Mouse (Mus musculus) CD4-positive naive resting alpha-beta T cell, adult 76 days (primary cell): Measurements from ENCODE around the gene Sbsn. TPM values are rescaled to one million over a fixed set of nuclear protein-coding genes. Genes with fewer than 3 reads are reported as not detected.

ENCODE experiments used
- total RNA-seq: library from RNA; stranded (reverse); gene quantifications from one replicate; pipeline ENCODE4 v1.2.4, GENCODE M21; 2023

The Sbsn gene
- total RNA-seq: 6.8 TPM

DNA sequence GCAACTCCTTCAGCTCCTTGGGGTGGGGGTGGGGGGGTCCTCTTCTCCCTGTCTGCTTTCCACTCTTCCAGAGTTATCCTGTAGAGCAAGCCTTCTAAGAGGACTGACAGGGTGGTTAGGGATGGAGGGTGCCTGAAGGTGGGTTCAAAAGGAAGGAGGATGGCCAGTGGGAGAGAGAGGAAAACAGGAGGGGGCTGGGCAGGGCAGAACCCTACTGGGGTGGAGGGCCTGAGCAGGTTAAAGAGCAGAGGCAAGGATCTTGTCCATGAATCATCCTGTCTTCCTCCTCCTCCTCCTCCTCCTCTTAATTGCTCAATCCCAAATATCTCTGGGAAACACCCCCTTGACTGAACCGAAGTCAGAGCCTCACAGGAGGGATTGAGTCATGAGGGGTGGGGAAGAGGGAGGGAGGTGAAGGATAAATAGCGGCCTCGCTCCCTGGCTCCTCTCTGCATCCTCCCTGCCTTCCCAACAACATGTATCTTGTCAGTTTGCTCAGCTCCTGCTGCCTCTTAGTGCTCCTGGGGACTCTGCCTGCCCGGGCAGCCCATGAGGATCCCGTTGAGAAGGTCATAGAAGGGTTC lies at the start of gene Sbsn:
Gene Sbsn, plus strand, starts transcription at position 386 of the 584 bp plus-strand sequence.

GRCm38 (mm10) chr7:30711942-30712341 lies 39.3 kb upstream of the Sbsn start, which contains the start of gene Atp4a:
Gene Atp4a, plus strand, starts transcription at chr7:30712209.

DNA sequence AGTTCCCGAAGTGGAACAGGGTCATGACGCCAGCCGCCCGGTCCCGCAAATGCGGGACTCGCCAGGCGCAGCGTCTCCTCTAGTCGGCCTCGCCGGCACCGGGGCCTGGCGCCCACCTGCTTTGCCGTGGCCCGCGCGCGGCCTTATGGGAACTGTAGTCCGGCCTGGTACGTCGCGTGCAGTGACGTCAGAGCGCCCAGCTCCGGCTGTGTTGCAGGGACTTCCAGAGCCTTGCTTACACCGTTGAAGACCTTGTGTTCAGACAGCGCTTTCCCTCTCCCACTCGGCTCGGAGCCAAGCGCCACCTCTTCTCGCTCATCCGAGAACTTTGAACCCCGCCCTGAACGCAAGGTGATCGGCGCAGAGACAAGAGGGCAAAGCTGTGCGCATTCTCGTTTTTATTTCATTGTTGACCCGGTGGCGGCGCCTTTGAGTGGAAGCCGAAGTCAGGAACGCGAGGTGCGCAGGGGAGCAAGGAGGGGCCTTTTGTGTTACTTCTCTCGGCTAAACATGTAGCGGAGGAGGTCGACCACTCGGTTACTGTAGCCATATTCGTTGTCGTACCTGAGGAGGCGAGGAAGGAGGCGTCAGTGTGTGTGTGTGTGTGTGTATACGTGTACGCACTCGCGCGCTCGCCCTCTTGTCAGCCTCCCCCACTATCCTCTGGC lies 21.7 kb upstream of the Sbsn start, which contains the start of gene Tmem147:
Gene Tmem147, minus strand, starts transcription at position 145 of the 668 bp plus-strand sequence.

GRCm38 (mm10) chr7:30743617-30744016 lies 7.7 kb upstream of the Sbsn start, which contains the start of gene Gapdhs:
Gene Gapdhs, minus strand, starts transcription at chr7:30743681.

DNA sequence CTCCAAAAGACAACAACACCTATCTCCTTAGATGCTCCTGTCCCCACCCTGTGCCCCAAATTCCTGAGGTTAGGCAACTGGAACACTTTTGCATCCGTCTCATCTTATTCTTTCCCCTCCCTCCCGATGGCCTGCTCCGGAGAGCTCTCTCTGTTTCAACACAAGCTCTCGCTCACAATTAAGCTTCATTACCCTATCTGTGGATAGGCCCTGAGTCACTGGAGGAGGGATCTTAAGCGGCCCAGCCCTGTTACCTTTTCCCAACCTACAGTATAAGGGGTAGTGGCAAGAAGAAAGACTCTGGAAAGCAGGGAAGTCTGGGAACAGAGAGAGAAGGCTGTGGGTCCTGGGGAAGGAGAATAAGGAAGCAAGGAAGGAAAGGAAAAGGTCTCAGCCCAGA lies 12.2 kb downstream of the Sbsn start, which contains the start of gene Dmkn:
Gene Dmkn, plus strand, starts transcription at position 301 of the 400 bp plus-strand sequence.

DNA sequence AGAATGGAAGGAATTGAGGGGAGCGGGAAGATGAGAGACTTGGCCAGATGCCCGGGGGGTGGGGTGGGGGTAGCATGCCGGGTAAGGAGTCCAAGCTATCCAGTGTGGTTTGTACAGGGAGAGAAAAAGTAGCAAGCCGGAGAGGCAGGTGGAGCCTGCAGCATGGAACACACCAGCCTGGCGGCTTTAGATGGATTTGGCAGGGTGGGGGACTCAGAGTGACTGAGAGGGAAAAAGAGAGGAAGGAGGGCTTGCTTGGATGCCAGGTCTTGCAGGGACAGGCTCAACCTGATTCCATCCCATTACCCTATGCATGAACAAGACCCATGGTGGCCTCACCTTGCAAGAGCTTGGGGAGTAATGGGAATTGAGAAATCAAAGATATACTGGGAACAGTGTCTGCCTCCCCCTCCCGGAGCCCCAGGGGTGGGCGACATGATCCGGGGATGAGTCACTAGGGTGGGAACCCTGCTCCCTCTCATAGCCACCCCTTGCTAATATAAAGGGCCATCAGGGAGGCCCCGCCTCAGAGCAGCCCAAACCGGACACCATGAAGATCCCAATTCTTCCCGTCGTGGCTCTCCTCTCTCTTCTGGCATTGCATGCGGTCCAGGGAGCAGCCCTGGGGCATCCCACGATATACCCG lies 36.2 kb downstream of the Sbsn start, which contains the start of gene Krtdap:
Gene Krtdap, plus strand, starts transcription at position 520 of the 646 bp plus-strand sequence.

Other genes with a start within 250 kb of the Sbsn start
- 5.4 TPM for gene Arhgap33, start 216.4 kb upstream of the Sbsn start, total RNA-seq
- gene Hspb6, start 199.3 kb upstream of the Sbsn start, total RNA-seq: 1.5 TPM
- gene Proser3, start 199.2 kb upstream of the Sbsn start, total RNA-seq: 8.9 TPM
- gene Lin37, start 191.6 kb upstream of the Sbsn start, total RNA-seq: 34.1 TPM
- gene U2af1l4, start 188.2 kb upstream of the Sbsn start, total RNA-seq: 62.4 TPM
- 24.2 TPM for gene Gm49396, start 188.1 kb upstream of the Sbsn start, total RNA-seq
- 122 TPM for gene Psenen, start 187.8 kb upstream of the Sbsn start, total RNA-seq
- 36.2 TPM for gene Igflr1, start 186.0 kb upstream of the Sbsn start, total RNA-seq
- gene Kmt2b, start 162.7 kb upstream of the Sbsn start, total RNA-seq: 101 TPM
- not detected for gene Zbtb32, start 152.6 kb upstream of the Sbsn start, total RNA-seq
- not detected for gene Upk1a, start 138.6 kb upstream of the Sbsn start, total RNA-seq
- 159 TPM for gene Cox6b1, start 125.3 kb upstream of the Sbsn start, total RNA-seq
- not detected for gene Etv2, start 115.6 kb upstream of the Sbsn start, total RNA-seq
- 95.6 TPM for gene Rbm42, start 101.2 kb upstream of the Sbsn start, total RNA-seq
- 33.8 TPM for gene Haus5, start 86.5 kb upstream of the Sbsn start, total RNA-seq
- gene Pmis2, start 79.9 kb upstream of the Sbsn start, total RNA-seq: not detected
- gene 2200002J24Rik, start 52.5 kb upstream of the Sbsn start, total RNA-seq: not detected
- gene Atp4a, start 39.3 kb upstream of the Sbsn start, total RNA-seq: not detected
- gene Tmem147, start 21.9 kb upstream of the Sbsn start, total RNA-seq: 29.7 TPM
- not detected for gene Gapdhs, start 7.8 kb upstream of the Sbsn start, total RNA-seq
- not detected for gene Dmkn, start 12.3 kb downstream of the Sbsn start, total RNA-seq
- not detected for gene Krtdap, start 36.4 kb downstream of the Sbsn start, total RNA-seq
- 1.1 TPM for gene Ffar2, start 72.3 kb downstream of the Sbsn start, total RNA-seq
- not detected for gene Ffar3, start 104.7 kb downstream of the Sbsn start, total RNA-seq
- gene Ffar1, start 110.1 kb downstream of the Sbsn start, total RNA-seq: 1.3 TPM
- 68.7 TPM for gene Cd22, start 128.9 kb downstream of the Sbsn start, total RNA-seq
- gene Mag, start 163.4 kb downstream of the Sbsn start, total RNA-seq: not detected
- not detected for gene Hamp2, start 173.2 kb downstream of the Sbsn start, total RNA-seq
- gene Hamp, start 192.6 kb downstream of the Sbsn start, total RNA-seq: not detected
- gene Usf2, start 205.3 kb downstream of the Sbsn start, total RNA-seq: 160 TPM
- 2.4 TPM for gene Lsr, start 222.0 kb downstream of the Sbsn start, total RNA-seq
- gene Fam187b, start 222.3 kb downstream of the Sbsn start, total RNA-seq: not detected